Mouse (Mus musculus) heart, adult 2 months (tissue): ENCODE results near the gene Fam19a5.

Experiments used
- CTCF ChIP-seq: fragments of 200-600 bp; IDR thresholded peaks from 2 replicates; pipeline ENCODE4 v1.8.1; 2022; ENCODE audit warnings: antibody characterized with exemption, mild to moderate bottlenecking, moderate library complexity
- POLR2A ChIP-seq: fragments of 200-500 bp; IDR thresholded peaks from 2 replicates; pipeline ENCODE4 v1.6.1; 2011; ENCODE audit warnings: mild to moderate bottlenecking, low read depth, low read length, control low read depth; ENCODE audit not compliant: insufficient read depth

- no peak for TF ChIP-seq CTCF
- TF ChIP-seq POLR2A = no peak
These were observed 171.1 kb downstream of the Fam19a5 start for GRCm38 (mm10) chr15:87715037-87715676.
